Mouse (Mus musculus) MEL-GATA-1-ER (cell line): ENCODE measurements at regions not wholly inside any gene's neighbourhood (a gene's known extent, or its start where the extent isn't known, plus 50 kb on each side); places are given as distances from the start of the nearest gene placed in this dataset.

Experiments
- DNase-seq: peaks from one replicate; pipeline ENCODE4 v3.0.0-alpha.2; 2012; ENCODE audit warnings: low read depth; ENCODE audit errors: extremely low read depth

DNA sequence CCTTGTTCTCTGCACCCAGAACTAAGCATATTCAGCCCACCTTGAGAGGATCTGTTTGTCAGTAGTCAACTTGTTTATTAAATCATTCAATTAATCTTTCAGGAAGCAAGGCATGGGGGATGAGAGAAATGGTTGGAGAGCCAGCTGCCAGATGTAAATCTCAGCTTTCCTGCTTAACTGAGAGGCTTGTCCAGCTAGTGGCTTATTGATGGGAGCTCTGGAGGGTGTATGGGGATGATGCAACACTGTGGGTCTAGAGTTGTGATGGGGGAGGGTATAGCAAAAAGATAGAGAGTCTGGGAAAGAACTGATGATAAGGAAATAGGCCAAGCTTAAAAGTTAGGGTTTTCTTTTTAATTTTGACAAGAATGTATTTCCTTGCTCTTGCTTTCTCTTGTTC lies 2163.3 kb downstream of the 9330182O14Rik start:
- no peak for DNase-seq

DNA sequence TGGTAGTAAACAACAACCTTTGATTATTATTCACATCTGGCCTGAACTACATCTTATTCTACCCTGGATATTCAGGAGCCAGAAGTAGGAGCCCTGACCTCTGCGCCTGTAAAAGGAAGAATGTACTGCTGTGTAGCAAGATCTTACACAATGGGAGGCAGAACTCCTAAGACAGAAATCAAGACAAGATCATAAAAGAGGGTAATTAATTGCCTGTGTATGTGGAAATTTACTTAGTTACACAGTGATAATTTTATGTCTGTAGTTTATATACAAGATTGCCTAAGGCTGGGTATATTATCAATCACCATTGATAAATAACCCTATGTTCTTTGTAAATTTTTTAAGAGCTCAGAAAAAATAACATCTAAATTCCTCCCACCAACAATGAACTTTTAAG lies 2167.8 kb downstream of the 9330182O14Rik start:
- DNase-seq: no peak

DNA sequence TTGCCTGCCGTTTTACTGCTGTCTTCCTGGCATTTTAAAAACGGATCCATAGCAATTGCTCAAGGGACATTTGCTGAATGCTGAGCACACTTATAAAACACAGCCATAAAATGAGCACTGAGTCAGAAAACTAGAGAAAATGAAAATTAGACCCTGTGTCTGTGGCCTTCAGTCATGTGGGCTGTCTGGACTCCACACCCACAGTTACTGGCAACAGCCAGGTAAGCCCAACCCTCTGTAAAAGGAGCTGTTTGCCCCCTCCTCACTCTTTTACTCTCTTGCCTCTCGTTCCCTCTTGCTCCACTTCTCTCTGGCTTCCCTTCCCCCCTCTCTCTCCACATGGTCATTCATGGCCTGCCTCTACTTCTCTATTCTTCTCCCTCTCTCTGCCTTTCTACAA lies 2169.9 kb downstream of the 9330182O14Rik start:
- DNase-seq: no peak

DNA sequence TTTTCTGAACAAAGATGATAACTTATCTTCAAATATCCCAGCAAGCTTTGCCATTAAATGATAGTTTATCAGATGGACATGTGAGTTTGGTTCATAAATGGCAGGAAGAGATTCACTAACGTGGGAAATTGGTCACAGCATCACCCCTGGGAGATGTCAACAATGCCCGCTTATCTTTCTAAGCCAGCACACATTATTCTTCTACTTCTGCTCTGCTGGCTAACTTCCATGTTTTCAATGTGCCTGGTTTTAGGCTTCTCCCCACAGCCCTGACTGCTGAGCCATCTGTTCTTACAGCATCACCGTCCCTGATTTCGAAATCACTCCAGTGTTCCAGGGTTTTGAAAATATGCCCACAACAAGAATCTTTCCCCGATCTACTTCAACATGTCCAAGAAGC lies 2175.4 kb downstream of the 9330182O14Rik start:
- DNase-seq: no peak

DNA sequence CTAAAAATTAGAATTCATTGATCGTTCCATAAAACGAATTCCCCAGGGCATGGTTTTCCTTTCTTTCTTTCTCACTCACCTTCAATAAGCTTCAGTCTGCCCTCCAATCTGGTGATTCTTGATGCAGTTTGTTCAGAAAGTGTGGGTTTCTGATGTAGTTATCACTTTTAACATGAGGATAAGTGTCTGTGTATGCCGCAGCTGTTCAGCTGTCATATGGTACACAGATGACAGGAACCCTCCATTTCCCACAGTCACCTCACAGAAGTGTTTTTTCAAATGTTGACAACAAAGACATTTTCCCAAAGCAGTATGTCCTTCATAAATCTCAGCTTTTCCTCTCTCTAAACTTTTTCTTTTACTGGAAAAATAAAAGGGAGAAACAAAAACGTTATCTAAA lies 2177.0 kb downstream of the 9330182O14Rik start:
- DNase-seq: no peak

DNA sequence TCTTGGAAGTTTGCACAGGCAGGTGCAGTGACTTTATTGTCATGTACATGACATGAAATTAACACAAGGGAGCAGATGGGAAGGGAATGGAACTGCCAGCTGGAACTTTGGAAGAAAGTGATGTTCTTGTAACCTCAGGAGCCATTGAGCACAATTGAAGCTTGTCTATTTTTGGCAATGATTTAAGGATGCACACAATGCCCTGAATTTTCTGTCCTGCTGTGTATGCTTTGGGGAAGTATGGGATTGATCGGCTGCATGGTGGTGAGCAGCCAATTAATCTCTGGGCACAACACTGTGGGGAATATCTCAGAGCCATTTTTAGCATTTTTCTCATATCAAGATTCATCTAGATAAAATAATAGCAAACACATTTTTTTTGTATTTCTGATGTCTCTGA lies 2186.2 kb downstream of the 9330182O14Rik start:
- DNase-seq: no peak

DNA sequence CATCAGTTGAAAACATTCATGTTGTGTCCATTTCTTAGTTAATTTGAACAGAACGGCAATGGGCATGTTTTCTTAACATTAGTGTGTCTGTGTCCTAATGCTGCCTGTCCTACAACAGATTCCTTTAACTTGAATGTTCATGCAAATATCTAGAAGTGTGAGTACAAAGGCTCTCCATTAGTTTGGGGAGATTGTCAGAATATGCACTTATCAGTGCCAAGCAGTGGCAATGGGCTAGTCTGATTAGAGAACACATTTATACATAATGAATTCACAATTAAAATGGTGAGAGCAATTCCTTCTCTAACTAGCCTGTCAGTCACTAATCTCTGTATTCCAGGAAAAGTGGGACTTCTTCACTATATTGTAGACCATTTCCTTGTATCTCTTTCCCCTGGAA lies 2188.8 kb downstream of the 9330182O14Rik start:
- DNase-seq: no peak

DNA sequence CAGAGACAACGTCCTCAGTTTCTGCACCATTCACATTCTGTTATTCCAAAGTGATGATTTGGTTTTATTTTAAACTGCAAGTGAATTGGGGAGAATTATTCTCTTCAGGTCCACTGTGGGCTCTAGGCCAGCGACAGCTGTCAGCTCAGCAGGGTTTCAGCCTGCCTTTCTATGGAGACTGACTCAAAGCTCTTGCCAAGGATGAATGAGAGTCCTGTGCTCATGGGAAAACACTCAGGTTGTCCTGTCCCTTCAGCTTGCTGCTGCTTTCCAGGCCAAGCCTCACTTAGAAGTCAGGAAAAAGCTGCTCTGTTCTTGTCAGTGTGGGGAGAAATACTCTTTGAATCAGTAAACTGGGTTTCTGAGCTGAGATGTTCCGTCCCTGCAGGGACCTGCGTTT lies 2191.1 kb downstream of the 9330182O14Rik start:
- DNase-seq: no peak

DNA sequence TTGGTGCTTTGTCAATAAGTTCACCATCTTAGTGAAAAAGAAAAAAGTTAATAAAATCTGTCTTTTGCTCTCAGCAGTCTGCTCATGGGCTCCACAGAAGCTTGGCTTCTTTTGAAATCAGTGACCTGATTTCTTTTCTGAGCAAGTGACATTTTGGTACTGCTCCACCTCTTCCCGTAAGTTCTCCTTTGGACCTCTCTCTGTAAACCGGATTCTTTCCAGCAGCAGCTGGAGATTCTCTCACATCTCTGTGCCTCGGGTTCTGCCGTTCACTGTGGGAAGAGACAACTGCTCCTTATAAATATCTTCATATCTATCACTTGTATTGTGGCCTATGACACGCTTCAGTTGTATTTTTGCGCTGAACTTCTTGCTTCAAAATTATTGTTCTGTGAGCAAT lies 2194.4 kb downstream of the 9330182O14Rik start:
- DNase-seq: no peak

DNA sequence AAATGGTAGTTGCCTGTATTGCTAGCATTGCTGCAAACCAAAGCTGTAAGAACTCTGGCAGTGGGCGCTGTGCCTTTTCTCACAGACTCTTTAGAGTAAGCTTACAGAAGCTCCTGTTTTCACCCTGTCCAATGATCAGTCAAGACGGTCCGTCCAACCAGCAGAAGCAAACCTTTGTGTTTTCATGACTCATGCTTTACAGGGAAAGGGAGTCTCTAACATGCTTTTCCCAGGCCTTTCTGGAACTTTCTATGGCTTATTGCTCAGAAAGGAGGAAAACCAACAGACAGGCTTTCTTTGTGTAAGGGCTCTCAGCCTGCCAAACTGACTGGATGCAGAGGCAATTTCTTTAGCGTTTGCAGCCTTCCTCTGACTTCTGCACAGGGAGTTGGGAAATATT lies 2195.6 kb downstream of the 9330182O14Rik start:
- DNase-seq: no peak

DNA sequence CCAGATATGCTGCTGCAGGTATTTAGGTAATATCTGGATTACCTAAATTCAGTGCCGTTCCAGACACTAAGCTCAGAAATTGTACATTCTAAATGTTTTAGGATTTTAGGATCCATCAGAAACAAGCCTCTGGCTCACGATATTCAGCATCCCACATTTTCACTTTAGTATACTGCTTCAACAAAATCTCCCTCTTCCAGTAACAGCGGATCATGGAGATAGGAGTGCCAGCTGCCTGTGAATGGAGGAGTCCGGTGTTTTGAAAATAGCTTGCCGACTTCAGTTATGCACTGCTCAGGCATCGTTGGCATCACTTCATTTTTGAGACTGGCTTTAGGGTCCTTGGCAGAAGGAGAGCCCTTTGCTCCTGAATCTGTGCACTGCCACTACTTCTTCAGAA lies 2199.5 kb downstream of the 9330182O14Rik start:
- no peak for DNase-seq

DNA sequence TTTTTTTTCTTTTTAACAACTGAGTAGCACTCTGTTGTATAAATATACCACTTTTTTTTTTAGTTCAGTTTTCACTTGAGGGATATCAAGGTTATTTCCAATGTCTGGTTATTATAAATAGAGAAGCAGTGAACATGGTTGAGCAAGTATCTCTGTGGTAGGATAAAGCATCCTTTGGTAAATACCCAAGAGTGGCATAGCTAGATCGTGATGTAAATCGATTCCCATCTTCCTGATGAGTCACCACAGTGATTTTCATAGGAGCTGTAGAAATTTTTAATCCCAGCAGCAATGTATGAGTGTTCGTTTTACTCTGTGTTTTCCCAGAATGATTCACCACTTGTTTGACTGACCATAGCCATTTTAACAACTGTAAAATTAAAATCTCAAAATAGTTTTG lies 2212.0 kb downstream of the 9330182O14Rik start:
- no peak for DNase-seq

DNA sequence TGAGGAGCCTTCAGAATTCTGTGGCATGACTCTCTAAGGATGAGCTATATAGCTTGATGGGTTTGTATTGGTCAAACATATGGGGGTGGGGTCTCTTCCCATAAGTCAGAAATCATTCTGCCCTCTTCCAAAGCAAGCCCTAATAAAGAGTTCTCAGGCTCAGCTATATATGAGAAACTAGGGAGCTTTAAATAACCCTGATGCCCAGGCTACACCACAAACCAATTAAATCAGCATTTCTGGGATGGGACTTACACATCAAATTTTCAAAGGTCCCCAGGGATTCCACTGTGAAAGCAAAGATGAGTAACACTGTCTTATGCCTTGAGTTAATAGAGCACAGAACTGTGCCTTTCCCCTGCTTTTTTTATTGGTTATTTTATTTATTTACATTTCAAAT lies 2227.7 kb downstream of the 9330182O14Rik start:
- no peak for DNase-seq

DNA sequence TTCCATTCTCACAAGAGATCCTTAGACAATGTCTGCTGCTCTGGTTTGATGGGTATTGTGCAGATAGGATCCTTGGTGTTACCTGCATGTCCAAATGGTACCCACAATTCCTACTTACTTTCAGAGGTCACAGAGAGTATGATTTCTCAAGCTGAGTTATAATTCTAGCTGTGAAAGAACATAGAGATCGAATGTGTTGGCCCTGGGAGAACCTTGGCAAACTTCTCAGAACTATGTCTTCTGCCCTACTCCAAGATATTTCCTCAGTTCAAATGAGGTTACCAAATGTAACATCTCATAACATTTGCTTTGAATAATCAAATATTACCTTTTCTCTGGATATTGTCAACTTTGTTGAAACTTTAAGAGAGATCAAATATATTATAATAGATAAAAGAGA lies 2230.8 kb downstream of the 9330182O14Rik start:
- no peak for DNase-seq

DNA sequence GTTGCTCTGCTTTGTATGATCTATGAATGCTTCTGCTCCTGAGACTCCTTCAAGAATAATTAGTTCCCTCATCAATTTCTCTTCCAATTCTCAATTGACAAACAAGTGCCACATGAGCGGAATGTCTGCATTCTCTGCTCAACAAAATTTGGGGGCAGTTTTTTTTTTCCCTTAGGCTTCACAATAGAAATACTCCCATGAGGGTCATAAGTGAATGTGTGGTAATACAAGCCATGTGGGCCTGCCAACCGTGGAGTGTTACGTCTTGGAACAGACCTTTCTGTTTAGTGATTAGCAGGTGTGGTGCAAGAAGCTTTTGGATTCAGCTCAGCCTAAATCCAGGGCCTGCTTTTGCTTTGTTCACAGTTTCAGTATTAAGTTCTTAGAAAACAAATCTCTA lies 2232.6 kb downstream of the 9330182O14Rik start:
- no peak for DNase-seq

DNA sequence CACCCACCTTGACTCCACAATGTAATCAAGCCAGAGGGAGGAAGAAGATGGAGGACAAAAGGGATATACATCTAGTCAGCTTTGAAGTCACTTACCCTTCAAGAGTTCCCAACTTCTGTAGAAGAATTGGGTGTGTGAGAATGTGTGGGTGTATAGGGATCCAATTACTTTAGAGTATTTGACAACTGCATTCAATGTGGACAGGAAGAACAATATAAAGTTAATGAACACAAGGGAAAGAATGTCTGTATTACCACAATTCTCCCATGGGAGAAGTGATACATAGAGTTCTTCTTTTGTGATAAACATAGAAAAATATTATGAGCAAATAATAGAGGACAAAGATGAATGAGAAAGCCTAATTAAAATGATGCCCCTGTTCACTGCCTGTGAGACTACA lies 2235.4 kb downstream of the 9330182O14Rik start:
- no peak for DNase-seq

DNA sequence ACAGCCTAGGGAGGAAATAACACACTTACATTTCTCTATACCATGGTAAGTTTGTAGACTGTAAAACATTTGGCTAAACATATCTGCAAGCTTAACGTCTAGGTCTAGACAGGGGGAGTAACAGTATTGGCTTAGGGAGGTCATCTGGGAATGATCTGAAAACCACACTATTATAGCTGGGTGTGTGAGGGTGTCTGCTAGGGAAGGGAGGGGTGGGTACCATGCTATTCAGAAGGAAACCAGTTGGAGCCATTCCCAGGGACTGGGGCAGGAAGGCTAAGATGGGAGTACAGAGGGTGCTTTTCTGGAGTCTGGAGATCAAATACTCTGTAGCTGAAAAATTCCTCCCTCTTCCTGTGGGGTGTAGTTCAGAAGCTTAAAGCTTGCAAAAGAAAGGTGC lies 2235.9 kb downstream of the 9330182O14Rik start:
- DNase-seq: no peak

DNA sequence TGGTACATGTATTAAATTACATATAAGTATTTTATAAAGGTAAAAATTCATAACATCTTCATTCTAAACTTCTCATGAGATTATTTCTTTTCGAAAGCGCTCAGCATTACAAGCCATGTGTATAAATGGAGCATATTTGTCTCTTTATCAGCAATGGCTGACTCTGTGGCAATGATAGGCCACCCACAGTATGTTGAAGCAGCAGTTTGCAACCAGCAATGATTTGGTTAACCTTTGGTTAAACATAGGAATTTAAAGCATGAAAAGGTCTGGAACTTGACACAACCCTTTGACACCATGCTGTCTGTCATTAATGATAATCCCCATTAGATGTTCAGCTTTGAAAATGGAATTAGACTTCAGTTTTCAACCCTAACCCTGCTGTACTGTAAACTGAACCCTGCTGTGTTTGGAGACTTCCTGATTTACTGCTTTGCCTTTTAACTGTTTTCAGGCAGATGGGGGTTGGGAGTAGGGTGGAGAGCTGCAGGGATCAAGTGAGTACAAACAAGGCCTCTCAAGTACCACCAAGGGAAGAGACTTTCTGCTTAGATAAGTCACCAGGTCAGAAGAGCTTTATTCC lies 2238.6 kb downstream of the 9330182O14Rik start:
- no peak for DNase-seq
